Mouse (Mus musculus): ENCODE data around the gene Slc17a3.

The Slc17a3 gene

GRCm38 (mm10) chr13:23868790-23869533 is 29.7 kb downstream of the Slc17a3 start:
- no peak for ATAC-seq (ENCODE audit: insufficient number of reproducible peaks, low FRiP score, low TSS enrichment)

DNA sequence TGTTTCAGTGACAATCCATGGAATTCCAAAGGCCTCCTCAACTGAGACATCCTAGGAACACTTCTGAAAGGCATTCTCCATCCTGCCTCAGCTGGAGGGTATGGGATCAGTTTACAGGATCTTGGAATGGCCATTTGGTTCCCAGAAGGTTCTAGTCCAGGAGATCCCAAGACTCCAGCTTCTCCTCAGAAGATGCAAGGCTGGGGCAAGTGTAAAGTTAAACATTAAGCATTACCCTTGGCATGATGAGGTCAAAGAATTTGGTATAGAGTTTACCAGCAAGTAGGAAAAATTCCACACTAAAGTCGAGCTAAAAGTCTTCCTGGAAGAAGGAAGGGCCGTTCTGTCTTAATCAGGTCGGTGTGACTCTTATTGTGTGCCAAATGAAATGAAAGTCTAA is 30.8 kb downstream of the Slc17a3 start:
- no peak for ATAC-seq (ENCODE audit: insufficient number of reproducible peaks, low FRiP score, low TSS enrichment)

DNA sequence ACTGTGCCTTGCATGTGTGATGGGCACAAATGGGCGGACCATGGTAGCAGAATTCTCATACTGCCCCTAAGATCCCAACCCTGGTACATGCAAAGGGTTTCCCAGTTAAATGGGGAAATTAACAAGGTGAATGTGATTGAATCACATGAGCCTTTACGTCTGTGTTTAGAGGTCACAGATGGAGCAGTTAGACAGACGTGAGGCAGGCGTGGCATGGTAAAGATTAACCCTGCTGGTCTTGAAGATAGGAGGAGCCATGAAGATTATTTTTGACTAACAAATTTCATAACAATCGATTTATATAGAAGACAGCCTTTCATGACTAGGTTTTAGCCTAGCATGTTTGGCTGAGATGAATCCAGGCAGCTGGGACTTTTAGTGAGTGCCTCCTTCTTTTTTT is 33.9 kb downstream of the Slc17a3 start:
- ATAC-seq (ENCODE audit: insufficient number of reproducible peaks, low FRiP score, low TSS enrichment), result no peak

DNA sequence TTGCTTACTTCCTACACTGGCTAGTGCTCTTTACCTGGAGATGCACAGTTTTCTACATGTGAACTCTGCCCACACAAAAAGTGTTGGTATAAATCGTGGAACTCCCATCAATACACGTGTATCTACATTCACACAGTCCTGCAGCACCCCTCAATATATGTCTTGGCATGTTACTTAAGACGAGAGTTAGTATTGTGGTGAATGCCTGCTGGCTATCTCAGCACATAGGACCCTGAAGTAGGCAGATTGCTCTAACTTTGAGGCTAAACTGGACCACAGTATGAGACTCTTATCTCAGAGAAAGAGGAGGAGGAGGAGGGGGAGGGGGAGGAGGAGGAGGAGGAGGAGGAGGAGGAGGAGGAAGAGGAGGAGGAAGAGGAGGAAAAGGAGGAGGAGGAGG is 39.9 kb downstream of the Slc17a3 start:
- no peak for ATAC-seq (ENCODE audit: insufficient number of reproducible peaks, low FRiP score, low TSS enrichment)

DNA sequence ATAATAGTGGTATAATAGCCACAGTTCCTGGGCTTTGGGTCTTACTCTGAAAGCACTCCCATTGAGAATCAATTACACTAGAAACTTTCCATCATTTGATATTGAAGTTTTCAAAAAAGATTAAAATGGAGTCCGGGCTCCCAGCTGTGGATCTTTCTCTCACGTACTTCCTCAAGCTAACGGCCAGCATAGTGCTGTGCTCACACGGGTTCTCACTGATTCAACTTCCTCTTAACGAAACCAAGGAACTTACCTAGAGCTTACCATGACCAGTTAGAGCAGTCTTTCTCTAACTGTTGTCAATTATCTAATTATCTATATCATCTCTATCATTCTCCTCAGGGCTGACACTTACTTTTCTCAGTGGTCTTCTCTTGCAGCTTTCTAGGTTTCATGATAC is 40.4 kb downstream of the Slc17a3 start:
- no peak for ATAC-seq (ENCODE audit: insufficient number of reproducible peaks, low FRiP score, low TSS enrichment)

DNA sequence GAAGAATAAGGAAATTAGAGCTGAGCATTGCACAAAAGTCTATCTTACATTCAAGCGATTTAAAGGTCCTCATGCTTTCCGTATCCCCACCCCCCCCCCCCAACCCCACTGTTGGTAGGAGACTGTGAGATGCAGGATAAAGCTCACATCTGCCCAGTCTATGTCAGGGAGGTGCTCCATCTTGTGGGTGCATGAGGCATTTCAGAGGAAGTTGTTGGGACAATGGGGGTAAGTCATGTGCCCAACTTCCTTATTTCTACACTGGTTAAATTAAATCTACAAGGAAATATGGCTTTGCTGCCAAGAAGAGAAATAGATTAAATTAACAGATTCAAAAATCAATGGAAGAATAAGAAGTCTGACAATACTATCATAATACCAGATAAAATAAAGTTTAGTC is 46.3 kb downstream of the Slc17a3 start:
- ATAC-seq (ENCODE audit: insufficient number of reproducible peaks, low FRiP score, low TSS enrichment), result no peak

- no peak for ATAC-seq (ENCODE audit: insufficient number of reproducible peaks, low FRiP score, low TSS enrichment)
Measured at GRCm38 (mm10) chr13:23887026-23887725, 47.9 kb downstream of the Slc17a3 start.

- no peak for ATAC-seq (ENCODE audit: insufficient number of reproducible peaks, low FRiP score, low TSS enrichment)
Measured at GRCm38 (mm10) chr13:23889011-23889605, 49.9 kb downstream of the Slc17a3 start.

DNA sequence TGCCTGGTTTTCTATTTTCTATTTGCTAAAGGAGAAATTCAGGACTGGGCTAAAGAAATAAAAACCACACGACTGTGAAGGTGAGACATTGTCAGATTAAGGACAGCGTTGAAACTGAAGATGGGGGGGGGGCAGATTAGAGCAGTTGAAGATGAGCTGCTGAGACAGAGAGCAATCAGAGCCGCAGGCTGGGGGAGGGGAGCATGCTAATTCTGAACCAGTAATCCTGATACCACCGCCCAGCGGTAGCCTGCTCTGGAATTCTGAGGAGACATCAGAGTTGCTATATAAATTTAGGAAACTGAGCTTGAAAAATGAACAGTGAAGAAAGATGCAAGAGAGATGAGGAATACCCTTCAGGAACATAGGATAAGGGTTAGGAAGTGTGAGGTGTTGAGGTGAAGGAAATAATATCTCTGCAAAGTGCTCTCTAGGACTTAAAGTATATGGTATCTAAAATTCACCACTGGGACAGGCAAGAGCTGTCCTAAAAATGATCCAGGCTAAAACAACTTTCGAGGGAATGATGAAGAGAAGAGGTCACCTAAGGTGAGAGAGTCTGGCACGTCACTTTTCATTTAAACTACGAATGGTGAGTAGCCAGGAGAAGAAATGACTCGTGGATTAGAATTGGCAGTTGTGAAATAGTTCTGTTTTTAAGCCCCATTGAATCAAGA is 53.5 kb downstream of the Slc17a3 start:
- no peak for ATAC-seq (ENCODE audit: insufficient number of reproducible peaks, low FRiP score, low TSS enrichment)

DNA sequence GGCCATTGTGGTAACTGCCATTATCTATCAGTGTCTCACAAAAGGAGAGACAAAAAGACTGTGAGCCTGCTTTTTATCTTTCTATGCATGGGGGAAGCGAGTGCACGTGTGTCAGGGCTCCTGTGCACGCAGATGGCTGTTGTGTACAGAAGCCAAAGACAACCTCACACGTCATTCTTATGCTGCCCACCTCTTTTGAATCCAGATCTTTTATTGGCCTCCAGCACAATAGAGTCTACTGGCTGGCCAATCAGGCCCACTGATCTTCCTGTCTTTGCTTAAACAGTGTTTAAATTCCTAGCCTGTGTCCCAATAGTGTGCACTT is 54.0 kb downstream of the Slc17a3 start:
- no peak for ATAC-seq (ENCODE audit: insufficient number of reproducible peaks, low FRiP score, low TSS enrichment)

- ATAC-seq (ENCODE audit: insufficient number of reproducible peaks, low FRiP score, low TSS enrichment), result no peak
Measured at GRCm38 (mm10) chr13:23898242-23898641, 59.0 kb downstream of the Slc17a3 start.

GRCm38 (mm10) chr13:23906906-23907305 is 67.7 kb downstream of the Slc17a3 start:
- no peak for ATAC-seq (ENCODE audit: insufficient number of reproducible peaks, low FRiP score, low TSS enrichment)

- no peak for ATAC-seq (ENCODE audit: insufficient number of reproducible peaks, low FRiP score, low TSS enrichment)
Measured at GRCm38 (mm10) chr13:23910121-23910520, 70.9 kb downstream of the Slc17a3 start.
